Mouse (Mus musculus) ES-E14 (cell line): ENCODE results near the gene Vipas39.

Experiments
- CHD2 ChIP-seq: IDR thresholded peaks from 2 replicates; pipeline ENCODE4 v1.6.1; 2014; ENCODE audit warnings: mild to moderate bottlenecking, low read depth, low read length, inconsistent platforms
- ZC3H11A ChIP-seq: IDR thresholded peaks from 2 replicates; pipeline ENCODE4 v1.6.1; 2012; ENCODE audit warnings: low read depth, mild to moderate bottlenecking, inconsistent platforms, low read length, borderline replicate concordance

- no peak for TF ChIP-seq CHD2
- no peak for TF ChIP-seq ZC3H11A
Observed at GRCm38 (mm10) chr12:87230379-87230895, 35.6 kb downstream of the Vipas39 start.
